Mouse (Mus musculus): ENCODE data around the gene Lyrm4. TPM values are rescaled to one million over a fixed set of nuclear protein-coding genes. Genes with fewer than 3 reads are reported as not detected.

Gene Lyrm4
- 10 to 100 TPM; 20.2 to 21.8 TPM for total RNA-seq (2021)

GRCm38 (mm10) chr13:36117143-36118014, at the start of gene Lyrm4, which contains the start of gene Fars2:
Gene Lyrm4 (minus strand): TSS chr13:36117526.
Gene Fars2 (plus strand): TSS chr13:36117412.
- DNase-seq = peak; percentile 97 to 98

GRCm38 (mm10) chr13:36163898-36164297, 46.6 kb upstream of the Lyrm4 start:
- DNase-seq = no peak

GRCm38 (mm10) chr13:36163411-36163810, 46.1 kb upstream of the Lyrm4 start:
- no peak for DNase-seq

- DNase-seq = no peak
These were observed 39.1 kb upstream of the Lyrm4 start for GRCm38 (mm10) chr13:36156340-36156931.

- no peak for DNase-seq
These were observed 35.6 kb upstream of the Lyrm4 start for GRCm38 (mm10) chr13:36152728-36153498.

GRCm38 (mm10) chr13:36150272-36150671, 32.9 kb upstream of the Lyrm4 start:
- DNase-seq = no peak

GRCm38 (mm10) chr13:36149175-36149939, 32.0 kb upstream of the Lyrm4 start:
- DNase-seq = no peak

- no peak for DNase-seq
These were observed 28.3 kb upstream of the Lyrm4 start for GRCm38 (mm10) chr13:36145601-36146000.

- no peak for DNase-seq
These were observed 23.1 kb upstream of the Lyrm4 start for GRCm38 (mm10) chr13:36140247-36141016.

- no peak for DNase-seq
These were observed 22.4 kb upstream of the Lyrm4 start for GRCm38 (mm10) chr13:36139703-36140102.

GRCm38 (mm10) chr13:36131992-36132649, 14.8 kb upstream of the Lyrm4 start:
- DNase-seq = no peak

GRCm38 (mm10) chr13:36131401-36131800, 14.1 kb upstream of the Lyrm4 start:
- no peak for DNase-seq

GRCm38 (mm10) chr13:36129360-36130054, 12.2 kb upstream of the Lyrm4 start:
- peak; percentile 16 to 19 for DNase-seq

GRCm38 (mm10) chr13:36120606-36121005, 3.3 kb upstream of the Lyrm4 start:
- no peak for DNase-seq

- DNase-seq = no peak
These were observed 2.4 kb upstream of the Lyrm4 start for GRCm38 (mm10) chr13:36119684-36120083.

GRCm38 (mm10) chr13:36116520-36117142, 695 bp downstream of the Lyrm4 start:
- peak; percentile 30 to 36 for DNase-seq

- DNase-seq = no peak
These were observed 4.1 kb downstream of the Lyrm4 start for GRCm38 (mm10) chr13:36113181-36113580.

- no peak for DNase-seq
These were observed 6.0 kb downstream of the Lyrm4 start for GRCm38 (mm10) chr13:36111331-36111730.

- DNase-seq = no peak
These were observed 8.8 kb downstream of the Lyrm4 start for GRCm38 (mm10) chr13:36108528-36108927.

- no peak for DNase-seq
These were observed 11.7 kb downstream of the Lyrm4 start for GRCm38 (mm10) chr13:36105591-36105990.
